Mouse (Mus musculus): Measurements from ENCODE around the gene 1700025C18Rik.

GRCm38 (mm10) chr2:165126896-165127562 lies 36.5 kb upstream of the 1700025C18Rik start:
- TF ChIP-seq POLR2A (IDR thresholded peaks at IDR 0.05; ENCODE audit: low read depth, low read length): no peak
- TF ChIP-seq CTCF (conservative IDR thresholded peaks at IDR 0.05; ENCODE audit: insufficient read depth, insufficient read length, low read depth, low read length): no peak

All from kidney, adult 2 months (tissue).